Mouse (Mus musculus): ENCODE results near the gene Taf3.

The Taf3 gene

GRCm38 (mm10) chr2:10010263-10010909 lies 38.0 kb downstream of the Taf3 start:
- ATAC-seq (ENCODE audit: low TSS enrichment), result peak; percentile 80

GRCm38 (mm10) chr2:10009671-10010254 lies 38.6 kb downstream of the Taf3 start:
- ATAC-seq (ENCODE audit: low TSS enrichment), result no peak

- no peak for ATAC-seq (ENCODE audit: low TSS enrichment)
Observed at GRCm38 (mm10) chr2:10008593-10008992, 39.8 kb downstream of the Taf3 start.

GRCm38 (mm10) chr2:10004960-10005621 lies 43.3 kb downstream of the Taf3 start:
- no peak for ATAC-seq (ENCODE audit: low TSS enrichment)

GRCm38 (mm10) chr2:10003358-10003757 lies 45.0 kb downstream of the Taf3 start:
- no peak for ATAC-seq (ENCODE audit: low TSS enrichment)

GRCm38 (mm10) chr2:10001591-10001990 lies 46.8 kb downstream of the Taf3 start:
- peak; percentile 85 for ATAC-seq (ENCODE audit: low TSS enrichment)

- ATAC-seq (ENCODE audit: low TSS enrichment), result no peak
Observed at GRCm38 (mm10) chr2:9997535-9997934, 50.9 kb downstream of the Taf3 start.

GRCm38 (mm10) chr2:9996111-9996510 lies 52.3 kb downstream of the Taf3 start:
- ATAC-seq (ENCODE audit: low TSS enrichment), result no peak

GRCm38 (mm10) chr2:9990690-9991229 lies 57.6 kb downstream of the Taf3 start:
- ATAC-seq (ENCODE audit: low TSS enrichment), result no peak

GRCm38 (mm10) chr2:9989649-9990547 lies 58.5 kb downstream of the Taf3 start:
- no peak for ATAC-seq (ENCODE audit: low TSS enrichment)

GRCm38 (mm10) chr2:9988290-9988689 lies 60.1 kb downstream of the Taf3 start:
- ATAC-seq (ENCODE audit: low TSS enrichment), result no peak

GRCm38 (mm10) chr2:9985979-9986447 lies 62.4 kb downstream of the Taf3 start:
- ATAC-seq (ENCODE audit: low TSS enrichment), result no peak

- no peak for ATAC-seq (ENCODE audit: low TSS enrichment)
Observed at GRCm38 (mm10) chr2:9982446-9982845, 66.0 kb downstream of the Taf3 start.

GRCm38 (mm10) chr2:9971927-9972326 lies 76.5 kb downstream of the Taf3 start:
- no peak for ATAC-seq (ENCODE audit: low TSS enrichment)

- no peak for ATAC-seq (ENCODE audit: low TSS enrichment)
Observed at GRCm38 (mm10) chr2:9970579-9970978, 77.8 kb downstream of the Taf3 start.

- no peak for ATAC-seq (ENCODE audit: low TSS enrichment)
Observed at GRCm38 (mm10) chr2:9970178-9970577, 78.2 kb downstream of the Taf3 start.

- ATAC-seq (ENCODE audit: low TSS enrichment), result no peak
Observed at GRCm38 (mm10) chr2:9969734-9970133, 78.7 kb downstream of the Taf3 start.

GRCm38 (mm10) chr2:9966634-9967033 lies 81.8 kb downstream of the Taf3 start:
- no peak for ATAC-seq (ENCODE audit: low TSS enrichment)

GRCm38 (mm10) chr2:9965608-9966007 lies 82.8 kb downstream of the Taf3 start:
- ATAC-seq (ENCODE audit: low TSS enrichment), result no peak

- no peak for ATAC-seq (ENCODE audit: low TSS enrichment)
Observed at GRCm38 (mm10) chr2:9962871-9963270, 85.5 kb downstream of the Taf3 start.

GRCm38 (mm10) chr2:9961708-9962107 lies 86.7 kb downstream of the Taf3 start:
- no peak for ATAC-seq (ENCODE audit: low TSS enrichment)

- no peak for ATAC-seq (ENCODE audit: low TSS enrichment)
Observed at GRCm38 (mm10) chr2:9958011-9958410, 90.4 kb downstream of the Taf3 start.
